Mouse (Mus musculus) embryonic facial prominence, embryonic 14.5 days (tissue): Measurements from ENCODE around the gene Phf20. TPM values are rescaled to one million over a fixed set of nuclear protein-coding genes. Genes with fewer than 3 reads are reported as not detected.

Source experiments
- ATAC-seq: fragments of 200-750 bp; cut with Nextera tagmentation; 2 replicates; pipeline ENCODE4 v1.8.0; 2017; ENCODE audit warnings: low read depth, moderate number of reproducible peaks, moderate TSS enrichment
- DNase-seq: peaks from one replicate; pipeline ENCODE4 v3.0.0-alpha.2; 2015; ENCODE audit warnings: low spot score
- H3K27ac ChIP-seq: fragments of 300-500 bp; sonication (generic); replicated peaks from 2 replicates; pipeline ENCODE4 v1.5.1; 2014; ENCODE audit warnings: low read depth, mild to moderate bottlenecking, low read length, moderate library complexity
- H3K27me3 ChIP-seq: fragments of 300-500 bp; sonication (generic); replicated peaks from 2 replicates; pipeline ENCODE4 v1.6.1; 2014; ENCODE audit warnings: low read length; ENCODE audit not compliant: control insufficient read depth, insufficient read depth
- H3K36me3 ChIP-seq: fragments of 300-500 bp; sonication (generic); 2 replicates; pipeline ENCODE4 v1.6.1; 2014; ENCODE audit warnings: low read length, mixed read lengths; ENCODE audit not compliant: control insufficient read depth, insufficient read depth
- H3K4me1 ChIP-seq: fragments of 300-500 bp; sonication (generic); 2 replicates; pipeline ENCODE4 v1.6.1; 2014; ENCODE audit warnings: antibody characterized with exemption, low read length; ENCODE audit not compliant: control insufficient read depth, insufficient read depth
- H3K4me2 ChIP-seq: fragments of 300-500 bp; sonication (generic); 2 replicates; pipeline ENCODE4 v1.6.1; 2014; ENCODE audit warnings: low read depth, mild to moderate bottlenecking, low read length, moderate library complexity, mixed read lengths
- H3K4me3 ChIP-seq: fragments of 300-500 bp; sonication (generic); 2 replicates; pipeline ENCODE4 v1.5.1; 2014; ENCODE audit warnings: low read depth, mild to moderate bottlenecking, low read length
- H3K9ac ChIP-seq: fragments of 300-500 bp; sonication (generic); 2 replicates; pipeline ENCODE4 v1.6.1; 2014; ENCODE audit warnings: low read depth, mild to moderate bottlenecking, low read length, moderate library complexity, mixed read lengths
- H3K9me3 ChIP-seq: fragments of 300-500 bp; sonication (generic); 2 replicates; pipeline ENCODE4 v1.6.1; 2016; ENCODE audit warnings: low read length; ENCODE audit not compliant: control insufficient read depth
- WGBS: fragments of 180-500 bp; shearing (Covaris S2); extraction: QIAGEN DNeasy Blood & Tissue Kit; methylation state at CpG from one replicate; pipeline ENCODE4 v1.1.7; 2014; 5-methylcytosine and 5-hydroxymethylcytosine counted together
- polyA plus RNA-seq: library from polyadenylated mRNA; unstranded; fragments of >200 nt; fragmentation: Nextera tagmentation; extraction: Ambion mirVana; gene quantifications from 2 replicates; pipeline ENCODE4 v1.2.1, GENCODE M21; 2014

Gene Phf20
- polyA plus RNA-seq, 1 experiment from 2014 or later: 69.8 TPM

- Histone ChIP-seq H3K4me3 (no peak overlapping the region), H3K27me3 (no peaks in the 10 kb centered on the region), H3K4me2 (no peak overlapping the region), H3K36me3 (no peaks in the 10 kb centered on the region), H3K4me1 (peaks cover 5% of the 10 kb centered on the region; the same call in 1 of the 2 replicates), H3K9me3 (no peaks in the 10 kb centered on the region), H3K27ac (no peak overlapping the region), H3K9ac (no peak overlapping the region)
- 62% methylated on average over 3 of the region's 3 CpGs for WGBS
- DNase-seq: no peak
- ATAC-seq: no peak
Observed at GRCm38 (mm10) chr2:156193066-156193862, 3.0 kb upstream of the Phf20 start.

- no peaks in the 10 kb centered on the region for H3K27me3 ChIP-seq
- ATAC-seq (no peak), DNase-seq (no peak)
- H3K4me3 ChIP-seq: no peak overlapping the region
- no peaks in the 10 kb centered on the region for H3K9me3 ChIP-seq
- no peak overlapping the region for H3K27ac ChIP-seq
- H3K36me3 ChIP-seq: no peaks in the 10 kb centered on the region
- H3K4me2 ChIP-seq: no peak overlapping the region
- H3K4me1 ChIP-seq: peaks cover 11% of the 10 kb centered on the region; the same call in 1 of the 2 replicates
- no peak overlapping the region for H3K9ac ChIP-seq
Observed at GRCm38 (mm10) chr2:156194571-156194970, 1.7 kb upstream of the Phf20 start.

- Histone ChIP-seq H3K27me3 (no peaks in the 10 kb centered on the region), H3K27ac (peak overlapping the region; percentile 94), H3K9ac (peak overlapping the region; percentile 85), H3K36me3 (peaks cover 14% of the 10 kb centered on the region; the same call in 1 of the 2 replicates), H3K4me2 (peak overlapping the region; percentile 65), H3K4me3 (peak overlapping the region; percentile 63), H3K4me1 (peaks cover 17% of the 10 kb centered on the region), H3K9me3 (no peaks in the 10 kb centered on the region)
- 4% methylated on average over 15 of the region's 17 CpGs for WGBS
- ATAC-seq: no peak; the same call in 1 of the 2 replicates
- no peak for DNase-seq
Observed at GRCm38 (mm10) chr2:156197129-156197911, 1.1 kb downstream of the Phf20 start.

GRCm38 (mm10) chr2:156199944-156200343 is 3.7 kb downstream of the Phf20 start:
- H3K4me3 ChIP-seq: no peak overlapping the region
- no peaks in the 10 kb centered on the region for H3K9me3 ChIP-seq
- no peak overlapping the region for H3K4me2 ChIP-seq
- peak; percentile 57 for DNase-seq
- 34% methylated on average over 3 of the region's 3 CpGs for WGBS
- ATAC-seq: no peak
- H3K36me3 ChIP-seq: peaks cover 20% of the 10 kb centered on the region; the same call in 1 of the 2 replicates
- no peaks in the 10 kb centered on the region for H3K27me3 ChIP-seq
- peaks cover 26% of the 10 kb centered on the region for H3K4me1 ChIP-seq
- H3K27ac ChIP-seq: no peak overlapping the region
- no peak overlapping the region for H3K9ac ChIP-seq

GRCm38 (mm10) chr2:156201486-156201885 is 5.2 kb downstream of the Phf20 start:
- no peak overlapping the region for H3K9ac ChIP-seq
- H3K27me3 ChIP-seq: no peaks in the 10 kb centered on the region
- 93% methylated on average over 4 of the region's 4 CpGs for WGBS
- H3K9me3 ChIP-seq: no peaks in the 10 kb centered on the region
- no peak overlapping the region for H3K4me3 ChIP-seq
- no peak overlapping the region for H3K4me2 ChIP-seq
- no peak for DNase-seq
- H3K4me1 ChIP-seq: peaks cover 26% of the 10 kb centered on the region
- no peak for ATAC-seq
- H3K36me3 ChIP-seq: peaks cover 24% of the 10 kb centered on the region; the same call in 1 of the 2 replicates
- H3K27ac ChIP-seq: no peak overlapping the region

DNA sequence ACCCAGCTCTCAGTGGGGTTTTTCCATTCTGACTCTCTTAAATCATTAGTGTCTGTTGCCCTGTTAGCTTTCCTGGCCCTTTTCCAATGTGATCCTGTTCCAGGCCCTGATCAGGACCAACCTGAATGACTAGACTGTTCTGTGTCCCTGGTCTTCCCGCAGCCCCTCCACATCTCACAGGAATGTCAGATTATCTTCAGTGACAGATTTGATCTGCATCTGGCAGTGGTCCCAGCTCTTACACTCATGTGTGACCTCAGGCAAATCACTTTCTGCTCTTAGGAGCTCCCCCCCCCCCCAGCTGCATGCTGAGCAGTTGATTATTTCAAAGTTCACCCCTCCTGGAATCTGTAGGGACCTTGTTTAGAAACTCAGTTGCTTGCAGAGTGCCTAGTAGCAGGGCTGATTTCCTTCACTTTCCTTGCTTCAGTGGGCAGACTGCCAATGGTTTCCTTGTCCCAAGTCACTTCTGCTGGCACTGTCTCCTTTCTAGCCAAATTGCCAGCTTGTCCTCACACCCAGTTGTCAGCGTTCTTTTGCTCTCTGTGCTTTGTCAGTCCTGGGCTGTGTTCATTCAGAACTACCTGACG is 6.7 kb downstream of the Phf20 start:
- WGBS: 30% methylated on average over 3 of the region's 3 CpGs
- no peaks in the 10 kb centered on the region for H3K27me3 ChIP-seq
- peak overlapping the region; percentile 81 for H3K27ac ChIP-seq
- H3K4me2 ChIP-seq: 0 out of 2 replicates have a peak overlapping the region, but pooled peaks have one; percentile 12
- H3K36me3 ChIP-seq: peaks cover 32% of the 10 kb centered on the region; the same call in 1 of the 2 replicates
- H3K9me3 ChIP-seq: no peaks in the 10 kb centered on the region
- H3K4me3 ChIP-seq: no peak overlapping the region
- peak; percentile 84 for ATAC-seq
- H3K9ac ChIP-seq: no peak overlapping the region
- peaks cover 22% of the 10 kb centered on the region for H3K4me1 ChIP-seq
- DNase-seq: peak; percentile 93

DNA sequence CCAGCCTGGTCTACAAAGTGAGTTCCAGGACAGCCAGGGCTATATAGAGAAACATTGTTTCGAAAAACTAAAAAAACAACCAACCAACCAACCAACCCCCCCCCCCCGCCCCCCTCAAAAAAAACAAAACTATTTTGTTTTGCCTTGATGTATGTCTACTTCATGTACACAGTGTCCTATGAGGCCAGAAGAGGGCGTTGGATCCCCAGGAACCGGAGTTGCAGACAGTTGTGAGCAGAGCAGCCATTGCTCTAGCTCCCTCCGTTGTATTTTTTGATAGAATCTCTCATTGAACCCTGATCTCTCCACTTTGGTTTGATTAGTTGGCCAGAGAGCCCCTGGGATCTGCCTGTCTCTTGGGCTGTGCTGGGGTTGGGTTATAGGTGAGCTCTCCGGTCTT is 7.7 kb downstream of the Phf20 start:
- no peak overlapping the region for H3K9ac ChIP-seq
- H3K36me3 ChIP-seq: peaks cover 32% of the 10 kb centered on the region; the same call in 1 of the 2 replicates
- 90% methylated on average over 6 of the region's 6 CpGs for WGBS
- H3K4me3 ChIP-seq: no peak overlapping the region
- no peaks in the 10 kb centered on the region for H3K9me3 ChIP-seq
- no peak overlapping the region for H3K4me2 ChIP-seq
- no peak overlapping the region for H3K27ac ChIP-seq
- no peaks in the 10 kb centered on the region for H3K27me3 ChIP-seq
- peaks cover 20% of the 10 kb centered on the region for H3K4me1 ChIP-seq
- DNase-seq: no peak
- no peak for ATAC-seq

- no peaks in the 10 kb centered on the region for H3K27me3 ChIP-seq
- H3K4me1 ChIP-seq: no peaks in the 10 kb centered on the region
- no peak overlapping the region for H3K4me2 ChIP-seq
- H3K9me3 ChIP-seq: no peaks in the 10 kb centered on the region
- no peak overlapping the region for H3K9ac ChIP-seq
- 62% methylated on average over 1 of the region's 1 CpGs for WGBS
- no peak overlapping the region for H3K27ac ChIP-seq
- H3K4me3 ChIP-seq: no peak overlapping the region
- ATAC-seq (no peak), DNase-seq (no peak)
- H3K36me3 ChIP-seq: peaks cover 13% of the 10 kb centered on the region
Observed at GRCm38 (mm10) chr2:156217786-156218185, 21.5 kb downstream of the Phf20 start.
